Mouse (Mus musculus) inflammation-experienced regulatory T-cells, adult 6 months (primary cell): ENCODE measurements around the gene Fam131b. TPM values are rescaled to one million over a fixed set of nuclear protein-coding genes. Genes with fewer than 3 reads are reported as not detected.

Experiments
- ATAC-seq: one replicate; pipeline ENCODE4 v1.8.0; 2017
- polyA plus RNA-seq, 3 experiments: library from polyadenylated mRNA; unstranded; fragments of 100-300 nt; shearing (Covaris generic); gene quantifications; one replicate each; pipeline ENCODE4 v1.2.1; 2017

The Fam131b gene
- polyA plus RNA-seq, 3 experiments from 2014 or later, result not detected

DNA sequence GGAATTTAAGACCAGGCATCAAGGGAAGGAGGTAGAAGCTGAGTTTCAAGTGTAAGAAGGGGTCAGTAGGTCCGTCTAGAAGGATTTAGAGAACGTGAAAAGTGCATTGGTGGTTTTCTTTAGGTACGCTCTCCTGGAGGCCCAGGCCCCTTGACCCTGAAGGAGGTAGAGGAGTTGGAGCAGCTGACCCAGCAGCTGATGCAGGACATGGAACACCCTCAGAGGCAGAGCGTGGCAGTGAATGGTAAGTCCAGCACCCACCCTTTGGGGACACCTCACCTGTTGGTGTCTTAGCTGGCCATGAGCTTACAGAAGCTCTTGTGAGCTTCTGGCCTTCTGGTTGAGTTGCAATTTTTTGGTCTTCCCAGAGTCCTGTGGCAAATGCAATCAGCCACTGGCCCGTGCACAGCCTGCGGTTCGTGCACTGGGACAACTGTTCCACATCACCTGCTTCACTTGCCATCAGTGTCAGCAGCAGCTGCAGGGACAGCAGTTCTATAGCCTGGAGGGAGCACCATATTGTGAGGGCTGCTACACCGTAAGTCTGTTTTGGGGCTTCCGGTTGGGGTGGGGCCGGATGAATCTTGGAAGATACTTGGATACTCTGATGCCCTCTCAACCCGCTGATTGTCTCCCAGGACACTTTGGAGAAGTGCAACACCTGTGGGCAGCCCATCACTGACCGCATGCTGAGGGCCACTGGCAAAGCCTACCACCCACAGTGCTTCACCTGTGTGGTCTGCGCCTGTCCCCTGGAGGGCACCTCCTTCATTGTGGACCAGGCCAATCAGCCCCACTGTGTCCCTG lies 31.6 kb upstream of the Fam131b start:
- no peak for ATAC-seq

DNA sequence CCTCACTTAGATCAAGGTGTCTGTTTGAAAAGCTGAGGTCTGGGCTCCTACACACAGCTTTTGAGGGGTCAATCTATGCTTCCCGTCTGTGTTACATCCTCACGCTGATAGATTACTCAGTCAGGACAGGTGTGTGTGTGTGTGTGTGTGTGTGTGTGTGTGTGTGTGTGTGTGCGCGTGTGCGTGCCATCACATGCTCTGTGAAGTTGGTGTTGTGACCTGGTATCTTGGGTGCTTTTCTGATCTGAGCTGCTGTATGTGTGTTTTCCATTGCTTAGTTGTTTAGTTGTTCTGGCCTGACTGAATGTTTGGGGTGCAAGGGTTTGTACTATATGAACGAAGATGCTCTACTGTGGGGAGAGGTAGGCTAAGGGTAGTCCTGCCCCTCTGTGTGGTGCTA lies 30.9 kb upstream of the Fam131b start:
- ATAC-seq, result no peak

DNA sequence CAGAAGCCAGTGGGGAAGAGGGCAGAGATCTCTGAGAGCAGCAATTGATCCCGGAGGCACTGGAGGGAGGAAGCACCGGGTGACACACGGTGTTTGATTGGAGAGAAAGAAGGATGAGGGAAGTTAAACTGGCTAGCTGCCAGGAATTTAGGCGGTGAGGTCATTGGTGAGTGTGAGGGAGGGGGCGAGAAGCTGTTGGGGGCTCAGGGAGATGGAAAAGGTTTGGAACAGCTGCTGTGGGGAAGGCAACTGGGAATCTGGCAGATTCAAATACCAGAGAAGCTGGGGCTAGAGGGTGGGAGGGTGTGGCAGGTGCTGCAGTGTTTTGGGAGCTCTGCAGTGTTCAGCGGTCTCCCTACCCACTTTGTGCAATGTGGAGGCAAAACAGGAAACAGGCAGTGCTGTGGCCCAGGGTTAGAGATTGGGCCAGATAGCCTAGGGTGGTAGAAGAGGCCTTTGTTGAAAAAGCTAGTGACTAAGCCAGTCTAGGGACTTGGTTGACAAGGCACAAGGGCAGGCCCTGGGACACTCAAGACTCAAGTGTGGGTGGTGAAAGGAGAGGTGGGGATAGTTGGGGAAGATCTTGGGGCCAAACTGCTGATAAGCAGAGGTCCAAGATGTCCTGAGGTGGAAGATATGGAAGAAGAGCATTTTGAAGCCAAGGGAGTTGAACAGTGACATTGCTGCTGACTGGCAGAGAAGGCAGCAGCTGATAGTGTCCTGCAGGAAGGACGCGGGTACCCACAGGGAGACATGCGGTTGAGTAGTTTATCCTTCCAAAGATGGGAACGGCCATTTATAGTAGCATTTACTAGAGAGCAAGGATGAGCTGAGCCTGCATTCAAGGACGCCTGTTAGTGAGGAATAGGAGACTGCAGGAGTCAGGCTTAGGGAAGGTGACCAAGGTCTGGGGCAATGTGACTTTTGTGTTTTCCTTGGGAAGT lies 29.9 kb upstream of the Fam131b start:
- ATAC-seq, result no peak

DNA sequence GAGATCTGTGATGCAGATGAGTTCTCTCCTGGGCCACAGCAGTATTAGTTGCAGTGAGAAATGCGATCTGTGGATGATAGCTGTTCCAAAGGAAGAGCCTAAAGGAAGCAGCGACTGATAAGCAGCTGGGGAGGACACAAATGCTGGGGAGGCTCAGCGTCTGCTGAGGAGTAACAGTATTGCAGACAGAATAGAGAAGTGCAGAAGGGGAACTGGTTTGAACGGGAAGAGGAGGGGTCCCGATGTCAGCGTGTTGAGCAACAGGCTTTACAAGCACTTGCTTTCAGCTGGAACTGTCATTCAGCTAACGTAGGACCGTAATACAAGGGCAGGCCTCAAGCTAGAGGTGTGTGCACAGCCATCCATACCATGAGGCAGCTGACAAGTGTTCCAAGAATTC lies 28.7 kb upstream of the Fam131b start:
- no peak for ATAC-seq

DNA sequence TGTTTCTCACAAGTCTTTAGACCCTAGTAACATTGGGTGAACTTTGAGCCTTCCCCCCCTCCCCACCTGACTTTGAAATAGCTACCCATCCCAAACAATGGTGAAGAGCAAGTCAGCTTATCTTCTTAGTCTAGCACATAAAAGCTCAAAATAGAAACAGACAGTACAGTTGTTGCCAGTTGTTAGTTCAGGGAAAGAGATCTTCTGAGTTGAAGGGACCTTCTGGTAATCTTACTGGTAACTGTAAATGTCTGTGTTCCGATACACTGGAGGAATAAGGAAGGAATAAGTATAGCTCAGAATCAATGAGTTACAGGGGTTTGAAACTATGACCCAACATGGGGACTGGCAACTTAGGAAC lies 28.0 kb upstream of the Fam131b start:
- no peak for ATAC-seq

DNA sequence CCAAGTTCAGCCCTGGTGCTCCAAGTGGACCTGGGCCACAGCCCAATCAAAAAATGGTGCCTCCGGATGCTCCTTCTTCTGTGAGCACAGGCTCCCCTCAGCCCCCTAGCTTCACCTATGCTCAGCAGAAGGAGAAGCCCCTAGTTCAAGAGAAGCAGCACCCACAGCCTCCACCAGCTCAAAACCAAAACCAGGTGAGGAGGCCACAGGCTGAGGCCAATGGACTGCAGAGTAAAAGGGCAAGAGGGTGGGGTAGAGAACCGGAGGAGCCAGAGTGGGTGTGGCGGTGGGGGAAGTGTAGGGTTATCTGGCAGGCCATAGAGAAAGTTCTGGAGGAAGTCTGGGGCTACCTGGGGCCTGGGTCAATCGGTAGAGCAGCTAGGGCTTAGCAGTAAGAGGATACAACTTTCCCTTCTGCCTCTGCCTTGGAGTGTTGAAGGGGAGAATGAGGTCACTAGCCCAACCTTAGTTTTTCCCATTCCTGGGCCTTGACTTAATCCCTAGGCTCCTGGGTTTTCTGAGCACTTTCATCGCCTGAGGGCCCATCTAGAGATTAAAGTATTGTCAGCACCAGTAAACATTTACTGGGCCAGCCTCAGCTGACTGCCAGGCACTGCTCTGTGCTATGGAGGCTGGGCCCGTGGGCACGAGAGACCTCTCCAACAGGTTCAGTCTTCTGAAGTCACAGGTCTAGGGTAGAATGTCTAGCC lies 27.5 kb upstream of the Fam131b start:
- ATAC-seq, result no peak

DNA sequence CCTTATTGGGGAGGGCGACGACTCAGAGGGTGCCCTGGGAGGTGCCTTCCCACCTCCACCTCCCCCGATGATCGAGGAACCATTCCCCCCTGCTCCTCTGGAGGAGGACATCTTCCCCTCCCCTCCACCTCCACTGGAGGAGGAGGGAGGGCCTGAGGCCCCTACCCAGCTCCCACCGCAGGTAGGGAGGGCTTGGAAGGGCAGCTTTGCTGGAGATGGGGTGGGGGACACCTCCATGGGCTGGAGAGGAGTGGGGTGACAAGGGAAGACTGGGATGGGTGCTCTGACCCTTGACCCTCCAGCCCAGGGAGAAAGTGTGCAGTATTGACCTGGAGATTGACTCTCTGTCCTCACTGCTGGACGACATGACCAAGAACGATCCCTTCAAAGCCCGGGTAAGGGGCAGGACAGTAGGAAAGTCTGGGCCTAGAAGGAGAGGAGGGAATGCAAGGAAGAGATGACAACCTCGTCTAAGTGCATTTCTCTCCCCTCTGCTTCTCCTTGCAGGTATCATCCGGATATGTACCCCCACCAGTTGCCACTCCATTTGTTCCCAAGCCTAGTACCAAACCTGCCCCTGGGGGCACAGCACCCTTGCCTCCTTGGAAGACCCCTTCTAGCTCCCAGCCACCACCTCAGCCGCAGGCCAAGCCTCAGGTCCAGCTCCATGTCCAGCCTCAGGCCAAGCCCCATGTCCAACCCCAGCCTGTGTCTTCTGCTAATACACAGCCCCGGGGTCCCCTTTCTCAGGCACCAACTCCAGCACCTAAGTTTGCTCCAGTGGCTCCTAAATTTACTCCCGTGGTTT lies 26.7 kb upstream of the Fam131b start:
- no peak for ATAC-seq

DNA sequence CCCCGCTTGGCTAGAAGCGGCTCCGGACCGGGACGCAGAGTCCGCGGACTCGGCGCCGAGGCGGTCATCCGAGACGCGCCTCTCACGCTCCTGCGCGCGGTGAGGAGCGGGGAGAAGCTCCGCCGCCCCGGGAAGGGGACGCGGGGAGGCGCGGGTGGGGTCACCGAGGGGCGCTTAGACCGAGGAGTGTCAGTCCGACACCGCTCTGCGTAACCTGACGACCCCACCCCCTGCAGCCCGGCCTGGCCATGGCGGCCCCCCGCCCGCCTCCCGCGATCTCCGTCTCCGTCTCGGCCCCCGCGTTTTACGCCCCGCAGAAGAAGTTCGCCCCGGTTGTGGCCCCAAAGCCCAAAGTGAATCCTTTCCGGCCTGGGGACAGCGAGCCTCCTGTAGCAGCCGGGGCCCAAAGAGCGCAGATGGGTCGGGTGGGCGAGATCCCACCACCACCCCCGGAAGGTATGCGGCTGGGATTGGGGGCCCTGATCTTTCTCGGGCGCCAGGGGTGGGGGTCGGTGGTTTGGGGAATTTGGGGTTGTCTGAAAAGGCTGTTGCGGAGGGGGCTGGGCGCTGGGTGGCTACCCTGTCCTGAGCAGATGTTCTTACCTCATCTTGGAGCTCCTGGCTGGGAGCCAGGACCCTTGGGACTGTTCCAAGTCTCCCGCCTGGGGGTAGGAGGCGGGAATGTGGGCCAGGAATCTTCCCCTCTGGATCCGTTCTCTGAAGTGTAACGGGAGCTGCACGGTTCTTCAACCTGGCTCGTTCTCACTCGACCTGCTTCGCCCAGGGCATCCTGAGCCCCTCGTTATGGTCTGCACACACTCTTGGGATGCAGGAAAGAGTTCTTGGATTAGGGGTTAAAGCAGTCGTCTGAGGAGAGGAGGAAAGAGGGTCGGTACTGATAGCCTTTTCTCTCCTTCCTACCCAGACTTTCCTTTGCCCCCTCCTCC lies 25.9 kb upstream of the Fam131b start:
- ATAC-seq, result peak; percentile 4

DNA sequence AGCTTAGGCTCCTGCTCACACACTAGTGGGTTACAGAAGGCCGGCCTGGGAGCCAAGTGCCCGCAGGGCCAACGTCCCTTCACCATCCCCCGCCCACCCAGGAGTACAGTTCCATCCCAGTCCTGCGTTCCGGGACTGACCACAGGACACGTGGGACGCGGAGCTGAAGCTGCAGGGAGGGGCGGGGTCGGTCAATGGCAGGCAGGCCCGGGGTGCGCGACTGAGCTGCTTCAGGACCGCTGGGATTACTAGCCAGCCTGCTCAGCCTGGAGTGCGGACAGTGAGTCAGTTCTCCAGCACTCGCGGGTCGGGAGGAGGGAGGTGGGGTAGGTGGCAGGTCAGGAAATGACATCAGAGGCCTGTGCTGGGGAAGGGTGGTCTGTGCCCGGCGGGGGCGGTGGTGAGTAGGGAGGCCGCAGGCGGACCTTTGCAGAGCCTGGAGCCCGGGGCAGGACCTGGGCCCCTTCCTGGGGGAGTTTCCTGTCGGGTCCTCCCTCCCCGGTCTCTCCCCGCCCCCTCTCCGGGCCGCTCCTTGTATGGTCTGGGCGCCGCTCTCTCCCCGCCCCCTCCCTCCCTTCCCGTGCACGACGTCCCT lies 25.1 kb upstream of the Fam131b start, which contains the start of gene Zyx:
TSS of gene Zyx (plus strand) at position 205 of the 595 bp plus-strand sequence.
- ATAC-seq, result peak; percentile 77

DNA sequence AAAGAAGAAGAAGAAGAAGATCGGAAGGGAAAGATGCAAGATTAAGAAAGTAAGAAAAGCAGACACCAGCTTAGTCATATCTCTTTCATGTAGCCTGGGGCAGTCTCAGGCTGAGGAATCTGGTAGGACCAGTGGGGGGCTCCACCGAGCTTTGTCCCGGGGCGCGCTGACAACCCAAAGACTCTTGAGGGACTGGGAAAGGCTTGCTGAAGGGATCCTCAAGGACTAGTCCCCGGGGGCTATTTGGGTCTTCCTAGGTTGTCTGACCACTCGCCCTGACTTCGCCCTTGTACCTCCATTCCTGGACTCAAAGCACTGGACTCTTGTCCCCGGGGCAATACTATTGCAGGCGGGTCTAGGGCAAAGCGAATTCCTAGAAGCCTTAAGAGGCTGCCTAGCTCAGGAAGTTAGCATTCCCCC lies 24.6 kb upstream of the Fam131b start:
- peak; percentile 61 for ATAC-seq

DNA sequence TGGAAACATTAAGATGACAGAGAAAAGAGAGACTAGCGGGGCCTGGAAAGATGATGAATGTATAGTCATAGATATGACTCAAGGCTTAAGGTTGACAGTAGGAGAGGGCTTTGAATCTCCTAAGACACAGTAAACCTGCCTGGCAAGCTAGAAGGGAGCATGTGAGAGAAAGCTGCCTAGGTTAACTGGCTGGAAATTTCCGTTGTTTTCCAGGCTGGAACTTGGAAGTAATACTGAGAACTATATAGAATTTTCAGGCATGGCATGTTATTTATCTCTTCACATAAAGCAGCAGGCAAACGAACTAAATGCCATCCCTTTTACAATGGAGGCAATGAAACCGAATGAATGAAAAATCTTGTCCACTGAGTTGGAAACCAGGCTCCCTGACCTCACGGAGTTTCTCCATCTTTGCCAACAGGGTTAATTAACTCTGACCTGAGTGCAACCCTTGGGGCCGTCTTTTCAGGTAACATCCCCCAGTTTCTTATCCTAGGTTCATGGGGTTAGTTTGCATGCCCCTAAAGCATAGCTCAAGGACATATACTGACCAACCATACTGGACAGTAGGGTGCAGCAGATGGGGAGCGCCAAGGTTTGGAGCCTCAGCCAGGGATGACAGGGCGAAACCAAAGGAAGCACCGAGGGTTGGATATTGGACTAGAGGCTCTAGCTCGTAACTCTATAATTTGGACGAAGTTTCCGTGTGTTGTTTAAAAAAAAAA lies 24.0 kb upstream of the Fam131b start:
- no peak for ATAC-seq

DNA sequence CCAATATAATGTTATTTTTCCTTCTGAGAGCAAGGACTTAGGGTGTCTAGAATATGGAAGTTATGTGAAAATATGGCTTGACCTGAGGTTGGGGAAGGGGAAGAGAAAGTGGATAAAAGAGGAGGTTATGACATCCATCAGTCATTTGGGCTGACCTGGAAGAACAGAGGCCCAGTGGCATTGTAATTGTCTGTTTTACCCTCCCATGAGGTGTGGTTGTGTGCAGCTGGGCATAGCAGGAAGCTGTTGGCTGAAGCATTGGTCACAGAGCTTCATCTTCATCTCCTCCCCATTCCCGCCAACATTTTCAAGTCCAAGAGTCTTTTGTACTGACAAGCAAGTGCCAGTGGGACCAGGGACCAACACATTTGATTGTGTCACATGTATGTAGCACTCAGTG lies 19.8 kb upstream of the Fam131b start:
- ATAC-seq, result no peak

DNA sequence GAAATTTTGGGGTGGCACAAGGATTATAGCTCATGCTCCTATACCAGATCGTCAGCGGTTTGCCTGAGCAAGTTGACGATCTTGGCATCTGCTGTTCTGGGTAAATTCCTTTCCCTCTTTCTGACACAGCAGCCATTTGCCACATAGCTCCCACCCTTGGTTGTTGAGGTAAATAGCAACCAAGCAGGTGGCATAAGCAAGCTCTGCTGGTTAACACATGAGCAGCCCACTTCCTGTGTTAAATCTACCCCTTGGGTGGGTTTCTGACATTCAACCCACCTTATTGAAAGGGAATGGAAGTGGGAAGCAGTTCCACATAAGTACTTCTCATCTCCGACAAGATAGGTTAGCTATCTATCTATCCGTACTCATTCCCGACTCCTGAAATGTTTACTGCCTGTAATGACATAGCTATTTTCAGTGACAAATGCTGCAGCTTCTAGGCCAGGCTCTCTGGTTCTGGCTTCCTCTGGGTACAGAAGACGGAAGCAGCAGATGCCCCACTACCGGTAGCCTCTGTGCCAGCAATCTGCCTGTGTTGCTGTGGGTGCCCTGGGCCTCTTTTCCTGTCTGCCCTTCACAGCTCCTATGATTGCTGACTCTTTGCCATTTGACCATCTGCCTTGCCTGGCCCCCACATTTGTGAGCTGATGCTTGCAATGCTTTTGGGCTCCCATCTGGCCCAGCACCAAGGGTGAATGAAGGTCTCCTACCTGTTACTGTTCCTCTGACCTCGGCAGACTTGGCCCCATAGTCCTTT lies 19.1 kb upstream of the Fam131b start:
- peak; percentile 79 for ATAC-seq

DNA sequence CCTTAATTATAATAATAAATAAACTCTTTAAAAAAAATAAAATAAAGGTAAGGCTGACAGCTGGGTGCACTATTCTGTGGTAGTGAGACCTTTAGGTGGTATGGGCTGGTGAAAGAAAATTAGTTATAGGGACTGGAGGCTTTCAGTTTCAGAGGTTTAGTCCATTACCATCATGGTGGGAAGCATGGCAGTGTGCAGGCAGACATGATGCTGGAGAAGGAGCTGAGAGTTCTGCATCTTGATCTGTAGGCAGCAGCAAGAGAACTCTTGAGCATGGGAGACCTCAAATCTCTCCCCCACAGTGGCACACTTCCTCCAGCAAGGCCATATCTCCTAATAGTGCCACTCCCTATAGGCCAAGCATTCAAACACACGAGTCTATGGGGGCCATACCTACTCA lies 17.7 kb upstream of the Fam131b start:
- ATAC-seq, result no peak

DNA sequence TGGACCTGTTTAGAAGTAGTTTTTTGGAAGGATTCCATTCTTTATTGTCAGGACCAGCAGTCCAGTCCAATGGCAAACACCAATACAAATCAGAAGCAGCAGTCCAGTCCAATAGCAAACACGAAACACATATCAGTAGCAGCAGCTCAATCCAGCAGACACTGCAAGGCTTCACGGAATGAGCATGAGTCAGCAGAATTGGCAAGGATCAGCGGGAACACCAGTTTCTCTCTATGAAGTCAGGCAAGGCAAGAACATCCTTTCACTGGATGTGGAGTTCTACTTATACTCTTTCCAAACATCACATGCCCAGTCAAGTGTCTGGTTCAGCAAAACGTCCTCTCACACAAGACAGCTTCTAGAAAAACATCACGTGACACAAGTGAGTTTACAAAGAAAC lies 15.5 kb upstream of the Fam131b start:
- ATAC-seq, result no peak

DNA sequence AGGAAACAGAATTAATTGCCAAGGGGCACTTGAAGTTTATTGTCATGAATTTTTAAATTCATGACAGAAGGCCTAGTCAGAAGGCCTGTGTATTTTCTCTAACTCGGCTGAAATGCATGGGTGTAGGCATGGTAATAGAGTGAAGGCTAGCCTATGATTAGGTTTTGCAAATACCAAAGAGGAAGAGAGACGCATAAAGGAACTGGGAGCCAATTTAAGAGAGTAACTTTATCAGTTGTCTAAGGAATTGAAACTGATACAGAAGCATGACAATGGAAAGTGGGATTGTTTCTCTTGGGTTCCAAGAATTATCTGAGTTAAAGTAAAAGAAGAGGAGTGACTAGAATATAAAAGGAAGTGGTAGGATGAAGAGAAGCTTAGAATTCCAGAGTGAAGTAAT lies 14.7 kb upstream of the Fam131b start:
- ATAC-seq, result no peak

DNA sequence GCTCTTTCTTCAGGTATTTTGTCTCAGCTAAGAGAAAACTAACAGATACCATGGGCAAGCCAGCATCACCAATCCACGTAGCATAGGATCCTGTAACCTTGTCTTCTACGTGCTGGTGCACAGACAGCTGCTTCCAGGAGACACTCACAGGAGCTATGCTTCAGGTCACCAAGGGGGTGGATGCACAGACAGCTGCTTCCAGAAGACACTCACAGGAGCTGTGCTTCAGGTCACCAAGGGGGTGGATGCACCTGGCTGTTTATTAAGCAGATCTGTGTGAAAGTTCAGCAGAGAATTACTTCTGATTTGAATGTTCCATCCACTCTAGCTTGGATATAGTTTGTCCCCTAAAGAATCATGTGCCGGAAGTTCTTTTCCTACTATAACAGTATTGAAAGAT lies 6.5 kb upstream of the Fam131b start:
- ATAC-seq, result no peak

DNA sequence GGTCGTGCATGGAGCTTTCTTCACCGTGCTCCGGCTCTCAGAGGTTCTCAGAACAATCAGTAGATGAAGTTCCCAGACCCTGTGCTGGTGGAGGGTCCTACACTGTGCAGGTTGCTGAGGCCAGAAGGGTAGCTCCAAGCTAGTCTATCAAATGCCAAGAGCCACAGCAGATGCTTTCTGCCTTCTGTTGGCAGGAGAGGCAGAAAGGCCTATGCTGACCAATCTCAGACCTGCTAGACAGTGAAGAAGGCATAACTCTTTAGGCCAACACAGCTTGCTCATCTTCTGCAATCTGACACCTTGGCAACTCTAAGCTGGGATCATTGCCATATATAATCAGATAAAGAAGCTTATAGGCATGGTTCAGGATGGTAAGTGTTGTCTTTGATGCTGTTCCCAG lies 5.8 kb upstream of the Fam131b start:
- ATAC-seq, result no peak

DNA sequence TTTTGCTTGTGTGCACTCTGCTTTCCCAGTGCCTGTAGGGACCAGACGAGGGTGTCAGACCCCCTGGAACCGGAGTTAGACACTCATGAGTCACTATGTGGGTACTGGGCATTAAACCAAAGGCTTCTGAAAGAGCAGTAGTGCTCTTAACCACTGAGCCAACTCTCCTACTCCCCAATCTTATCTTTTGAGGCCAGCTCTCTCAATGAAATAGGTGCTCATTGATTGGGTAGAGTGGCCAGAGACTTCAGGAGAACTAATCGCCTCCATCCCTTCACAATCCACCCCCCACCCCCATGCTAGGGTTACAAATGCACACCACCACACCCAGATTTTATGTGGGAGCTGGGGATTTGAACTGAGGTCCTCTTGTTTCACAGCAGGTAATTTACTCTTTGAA lies 4.3 kb upstream of the Fam131b start:
- ATAC-seq, result no peak
